Mouse (Mus musculus) brown adipose tissue, adult 24 weeks (tissue): ENCODE data around the gene Ick. TPM values are rescaled to one million over a fixed set of nuclear protein-coding genes. Genes with fewer than 3 reads are reported as not detected.

Experiments
- H3K27ac ChIP-seq: fragments of 200-500 bp; replicated peaks from 2 replicates; pipeline ENCODE4 v1.5.1; 2012; ENCODE audit warnings: low read depth, mild to moderate bottlenecking, low read length
- H3K4me1 ChIP-seq: fragments of 200-500 bp; 2 replicates; pipeline ENCODE4 v1.6.1; 2012; ENCODE audit warnings: low read length, mixed read lengths; ENCODE audit not compliant: control insufficient read depth, insufficient read depth, insufficient read length
- H3K4me3 ChIP-seq: fragments of 200-500 bp; 2 replicates; pipeline ENCODE4 v1.5.1; 2012; ENCODE audit warnings: low read depth, mild to moderate bottlenecking, low read length, moderate library complexity; ENCODE audit not compliant: insufficient read depth
- polyA plus RNA-seq: library from polyadenylated mRNA; stranded (reverse); fragments of >200 nt; gene quantifications from 2 replicates; pipeline ENCODE4 v1.2.4, GENCODE M21; 2012; ENCODE audit not compliant: missing spikeins, insufficient read depth, insufficient read length

Gene Ick
- polyA plus RNA-seq, 1 experiment: 23.4 TPM

- no peak overlapping the region for H3K27ac ChIP-seq
- H3K4me3 ChIP-seq: no peak overlapping the region
- no peaks in the 10 kb centered on the region for H3K4me1 ChIP-seq
These were observed 19.1 kb upstream of the Ick start for GRCm38 (mm10) chr9:78089906-78090305.

- Histone ChIP-seq H3K27ac (no peak overlapping the region), H3K4me3 (no peak overlapping the region), H3K4me1 (no peaks in the 10 kb centered on the region)
These were observed 18.4 kb upstream of the Ick start for GRCm38 (mm10) chr9:78090596-78090995.

GRCm38 (mm10) chr9:78095686-78096085 is 13.3 kb upstream of the Ick start:
- Histone ChIP-seq H3K4me3 (no peak overlapping the region), H3K27ac (no peak overlapping the region), H3K4me1 (no peaks in the 10 kb centered on the region)

DNA sequence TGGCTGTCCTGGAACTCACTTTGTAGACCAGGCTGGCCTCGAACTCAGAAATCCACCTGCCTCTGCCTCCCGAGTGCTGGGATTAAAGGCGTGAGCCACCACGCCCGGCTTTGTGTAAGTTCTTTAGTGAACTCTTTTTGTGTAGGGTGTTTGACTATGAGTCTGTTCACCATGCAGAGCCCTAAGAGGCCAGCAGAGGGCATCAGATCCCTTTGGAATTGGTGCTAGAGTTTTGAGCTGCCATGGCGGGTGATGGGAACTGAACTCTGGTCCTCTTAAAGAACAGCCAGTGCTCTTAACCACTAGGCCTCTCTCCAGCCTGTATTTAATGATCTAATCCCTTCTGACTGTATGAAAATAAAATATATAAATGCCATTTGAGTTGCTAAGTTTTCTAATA is 12.6 kb upstream of the Ick start:
- no peaks in the 10 kb centered on the region for H3K4me1 ChIP-seq
- H3K27ac ChIP-seq: no peak overlapping the region
- no peak overlapping the region for H3K4me3 ChIP-seq

- Histone ChIP-seq H3K4me1 (no peaks in the 10 kb centered on the region), H3K4me3 (no peak overlapping the region), H3K27ac (no peak overlapping the region)
These were observed 8.0 kb upstream of the Ick start for GRCm38 (mm10) chr9:78100956-78101355.

- no peak overlapping the region for H3K27ac ChIP-seq
- H3K4me3 ChIP-seq: no peak overlapping the region
- no peaks in the 10 kb centered on the region for H3K4me1 ChIP-seq
These were observed 7.6 kb upstream of the Ick start for GRCm38 (mm10) chr9:78101431-78101830.

DNA sequence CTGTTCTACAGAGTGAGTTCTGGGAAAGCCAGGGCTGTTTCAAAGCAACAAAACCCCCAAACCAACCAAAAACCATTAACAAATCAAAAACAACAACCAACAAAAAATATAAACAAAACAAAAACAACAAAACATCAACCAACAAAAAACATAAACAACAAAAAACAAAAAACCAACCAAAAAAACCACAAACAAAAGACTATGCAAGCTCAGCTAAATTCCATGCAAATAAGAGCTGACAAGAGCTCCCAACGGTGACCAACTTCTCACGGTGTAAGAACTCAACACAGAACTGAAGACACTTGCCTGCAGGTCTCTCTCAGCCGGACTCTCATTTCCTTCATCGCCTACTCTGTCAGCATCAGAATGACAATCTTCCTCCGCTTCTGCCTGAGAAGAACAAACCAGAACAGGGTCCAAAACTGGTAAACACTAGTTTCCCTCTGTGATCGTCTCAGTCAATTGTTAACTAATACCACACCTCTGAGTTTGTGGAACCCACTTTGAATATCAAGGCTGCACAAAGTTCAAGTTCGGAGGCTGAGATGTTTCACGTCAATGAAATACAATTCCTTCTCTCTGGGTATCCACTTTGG is 4.9 kb upstream of the Ick start:
- H3K4me1 ChIP-seq: no peaks in the 10 kb centered on the region
- H3K27ac ChIP-seq: no peak overlapping the region
- H3K4me3 ChIP-seq: no peak overlapping the region

DNA sequence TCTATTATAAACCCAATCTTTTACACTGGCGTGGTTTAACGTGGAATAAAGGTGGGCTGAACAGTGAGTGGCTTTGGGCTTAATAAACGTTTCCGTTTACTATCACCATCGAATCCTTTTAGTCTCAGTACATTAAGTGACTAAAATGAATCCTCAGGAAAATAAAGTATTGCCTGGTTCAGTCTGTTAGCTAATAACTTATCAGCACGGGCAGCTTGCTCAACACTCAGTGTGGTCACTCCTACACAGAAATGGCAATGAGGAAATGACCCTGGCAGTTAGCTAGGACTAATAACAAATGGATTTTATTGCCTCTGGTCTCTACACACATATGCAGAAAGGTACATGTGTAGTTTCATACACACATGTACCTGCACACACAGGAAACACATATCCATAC is 4.0 kb upstream of the Ick start:
- no peak overlapping the region for H3K4me3 ChIP-seq
- no peaks in the 10 kb centered on the region for H3K4me1 ChIP-seq
- no peak overlapping the region for H3K27ac ChIP-seq

DNA sequence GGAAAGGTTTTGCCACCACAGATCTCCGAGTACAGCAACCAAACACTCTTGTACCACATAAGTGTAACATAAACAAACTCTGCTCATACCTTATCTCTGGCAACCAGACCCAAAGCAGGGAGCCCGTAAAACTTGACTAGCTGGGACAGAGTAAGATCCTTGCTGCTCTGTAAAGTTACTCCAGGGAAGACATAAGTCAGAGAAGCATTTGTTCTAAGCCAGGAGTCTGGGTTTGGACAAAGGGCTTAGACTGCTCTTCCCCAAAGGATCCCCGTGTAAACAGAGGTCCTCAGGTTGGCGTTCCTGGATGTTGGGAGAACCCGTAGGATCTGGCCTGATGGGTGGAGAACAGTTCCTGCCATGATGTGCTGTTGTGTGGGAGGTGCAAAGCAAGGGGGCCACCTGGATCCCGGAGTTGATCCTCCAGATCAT is 3.5 kb upstream of the Ick start:
- Histone ChIP-seq H3K27ac (no peak overlapping the region), H3K4me3 (no peak overlapping the region), H3K4me1 (peaks cover 3% of the 10 kb centered on the region; the same call in 1 of the 2 replicates)

- no peak overlapping the region for H3K4me3 ChIP-seq
These were observed 2.2 kb upstream of the Ick start for GRCm38 (mm10) chr9:78106821-78107220.

DNA sequence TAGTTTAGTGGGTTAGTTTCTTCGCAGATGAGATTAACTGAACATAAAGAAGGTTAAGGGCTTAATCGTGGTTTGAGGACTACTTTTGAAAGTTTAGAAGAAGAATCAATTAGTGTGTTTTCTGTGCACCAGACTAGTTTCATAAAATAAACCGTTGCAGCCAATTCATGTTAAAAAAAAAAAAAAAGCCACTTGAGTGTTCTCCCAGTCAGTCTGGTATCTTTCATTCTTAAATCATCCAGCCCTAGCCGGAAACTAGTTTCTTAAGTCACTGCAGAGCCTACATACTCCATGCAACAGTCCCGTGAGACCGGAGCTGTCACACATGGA is 1.4 kb upstream of the Ick start:
- Histone ChIP-seq H3K4me3 (peak overlapping the region; percentile 82), H3K4me1 (peaks cover 3% of the 10 kb centered on the region; the same call in 1 of the 2 replicates), H3K27ac (no peak overlapping the region)

More at GRCm38 (mm10) chr9:78106821-78107220, 2.2 kb upstream of the Ick start:
- Histone ChIP-seq H3K4me1 (peaks cover 3% of the 10 kb centered on the region; the same call in 1 of the 2 replicates), H3K27ac (no peak overlapping the region)

- peaks cover 3% of the 10 kb centered on the region; the same call in 1 of the 2 replicates for H3K4me1 ChIP-seq
- H3K27ac ChIP-seq: peak overlapping the region; percentile 87
- peak overlapping the region; percentile 82 for H3K4me3 ChIP-seq
These were observed 838 bp upstream of the Ick start for GRCm38 (mm10) chr9:78107912-78108795.

GRCm38 (mm10) chr9:78109656-78110055 is 664 bp downstream of the Ick start:
- Histone ChIP-seq H3K4me3 (peak overlapping the region; percentile 35), H3K4me1 (peaks cover 7% of the 10 kb centered on the region), H3K27ac (peak overlapping the region; percentile 73)

- no peak overlapping the region for H3K27ac ChIP-seq
- H3K4me1 ChIP-seq: peaks cover 15% of the 10 kb centered on the region
- no peak overlapping the region for H3K4me3 ChIP-seq
These were observed 2.5 kb downstream of the Ick start for GRCm38 (mm10) chr9:78111456-78111855.

- Histone ChIP-seq H3K4me3 (peak overlapping the region; percentile 95), H3K27ac (peak overlapping the region; percentile 90), H3K4me1 (peaks cover 15% of the 10 kb centered on the region)
These were observed 4.0 kb downstream of the Ick start for GRCm38 (mm10) chr9:78112770-78113537.
